Mouse (Mus musculus): Measurements from ENCODE around the gene Cenpv. TPM values are rescaled to one million over a fixed set of nuclear protein-coding genes. Genes with fewer than 3 reads are reported as not detected.

The Cenpv gene
- total and polyA plus RNA-seq, 3 experiments = 149 to 2,878 (median 178) TPM

DNA sequence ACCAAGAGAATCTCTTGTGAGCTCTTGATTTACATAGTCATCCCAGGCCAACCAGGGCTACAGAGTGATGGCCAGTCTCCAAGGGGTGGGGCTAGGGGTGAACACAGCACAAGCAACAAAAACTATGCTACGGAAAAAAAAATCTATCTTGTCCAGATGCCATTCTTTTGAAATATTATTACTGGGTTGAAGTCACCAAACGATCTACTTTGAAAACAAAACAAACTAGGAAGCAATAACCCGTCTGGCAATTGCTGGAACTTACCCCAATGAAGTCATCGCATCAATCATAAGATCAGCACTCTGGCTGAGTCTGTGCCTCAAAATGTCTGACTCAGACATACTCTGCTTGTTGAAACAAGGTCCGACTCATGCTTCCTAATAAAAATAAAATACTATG, 10.7 kb upstream of the Cenpv start (continued):
- no peak for TF ChIP-seq ZKSCAN1 (IDR thresholded peaks at IDR 0.05; ENCODE audit: low read depth, low read length)
- TF ChIP-seq CHD2 (IDR thresholded peaks at IDR 0.05; ENCODE audit: low read length) = no peak
- TF ChIP-seq TAL1 (IDR thresholded peaks at IDR 0.05; ENCODE audit: low read length) = no peak
- no peak for TF ChIP-seq MAX (IDR thresholded peaks at IDR 0.05; ENCODE audit: low read length)
- TF ChIP-seq TCF12 (IDR thresholded peaks at IDR 0.05; ENCODE audit: low read depth, low read length) = no peak
- no peak for TF ChIP-seq CHD1 (IDR thresholded peaks at IDR 0.05; ENCODE audit: low read depth, low read length)

DNA sequence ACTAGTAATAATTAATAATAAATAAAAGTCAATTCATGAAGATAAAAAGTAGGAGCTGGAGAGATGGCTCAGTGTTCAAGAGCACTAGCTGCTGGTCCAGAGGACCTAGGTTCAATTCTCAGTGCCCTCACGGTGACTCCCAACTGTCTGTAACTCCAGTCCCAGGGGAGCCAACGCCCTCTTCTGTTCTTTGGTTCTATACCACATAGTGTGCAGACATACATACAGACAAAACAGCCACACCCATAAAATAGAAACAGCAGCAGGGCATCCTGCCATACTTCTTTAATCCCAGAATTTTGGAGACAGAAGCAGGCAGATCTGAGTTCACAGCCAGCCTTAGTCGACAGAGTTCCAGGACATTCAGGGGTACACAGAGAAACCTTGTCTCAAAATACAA, 4.9 kb upstream of the Cenpv start:
- Histone ChIP-seq H3K79me2 (ENCODE audit: control insufficient read depth, insufficient read depth, low read length, poor library complexity) (peaks cover 6% of the 10 kb centered on the region), H3K27me3 (ENCODE audit: control insufficient read depth in 1 of 2, insufficient read depth in 2 of 2, low read length in 2 of 2) (no peaks in the 10 kb centered on the region), H3K4me3 (ENCODE audit: control insufficient read depth in 1 of 2, insufficient read depth in 1 of 2, low read depth in 2 of 2, low read length in 2 of 2) (no peak overlapping the region), H3K36me3 (ENCODE audit: control insufficient read depth in 1 of 2, insufficient read depth in 2 of 2, low read length in 2 of 2) (peaks cover 0 to 7% of the 10 kb centered on the region in 2 experiments; a peak in 2 of 4 replicates), H3K9me3 (replicated peaks; ENCODE audit: insufficient read depth, low read length) (no peaks in the 10 kb centered on the region), H3K4me1 (ENCODE audit: control insufficient read depth in 1 of 2, insufficient read depth in 2 of 2, low read length in 2 of 2) (peaks cover 6 to 7% of the 10 kb centered on the region in 2 experiments), H3K9ac (ENCODE audit: control insufficient read depth, low read depth, low read length, poor library complexity, severe bottlenecking) (no peak overlapping the region), H3K27ac (ENCODE audit: control insufficient read depth, low read depth, low read length) (no peak overlapping the region)
- DNase-seq (ENCODE audit: low read depth, low spot score) = peak; percentile 50
- TF ChIP-seq MAZ (IDR thresholded peaks at IDR 0.05; ENCODE audit: low read depth, low read length) (no peak), BHLHE40 (IDR thresholded peaks at IDR 0.05; ENCODE audit: borderline replicate concordance, low read depth, low read length) (no peak), TCF12 (IDR thresholded peaks at IDR 0.05; ENCODE audit: low read depth, low read length) (0 out of 2 replicates have a peak, but pooled peaks have one; percentile 12), MXI1 (IDR thresholded peaks at IDR 0.05; ENCODE audit: low read depth, low read length) (0 out of 2 replicates have a peak, but pooled peaks have one; percentile 23), SIN3A (IDR thresholded peaks at IDR 0.05; ENCODE audit: low read length) (peak; percentile 19; the same call in 1 of the 2 replicates), EP300 (IDR thresholded peaks at IDR 0.05; ENCODE audit: low read depth in 1 of 2, low read length in 2 of 2) (no peak)

DNA sequence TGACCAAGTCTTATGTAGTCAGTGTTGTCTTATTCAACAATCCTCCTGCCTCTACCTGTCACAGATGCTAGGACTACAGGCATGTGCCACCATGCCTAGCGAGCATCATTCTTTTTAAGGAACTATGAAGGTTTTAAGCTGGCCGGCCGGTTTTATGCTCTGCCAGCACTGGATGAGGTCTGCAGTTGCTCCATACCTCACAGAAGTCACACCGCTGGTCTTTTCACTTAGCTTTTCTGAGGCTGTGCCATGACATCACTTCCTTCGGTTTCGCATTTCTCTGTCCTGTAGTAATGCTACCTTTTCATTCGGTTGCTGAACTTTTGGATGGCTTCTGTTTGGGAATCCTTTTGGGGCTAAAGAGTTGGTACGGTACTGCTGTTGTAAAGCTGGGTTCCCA, 2.5 kb upstream of the Cenpv start:
- peaks cover 0 to 15% of the 10 kb centered on the region in 2 experiments; a peak in 2 of 4 replicates for H3K36me3 ChIP-seq (ENCODE audit: control insufficient read depth in 1 of 2, insufficient read depth in 2 of 2, low read length in 2 of 2)
- H3K9ac ChIP-seq (ENCODE audit: control insufficient read depth, low read depth, low read length, poor library complexity, severe bottlenecking) = no peak overlapping the region
- no peak overlapping the region for H3K4me3 ChIP-seq (ENCODE audit: control insufficient read depth in 1 of 2, insufficient read depth in 1 of 2, low read depth in 2 of 2, low read length in 2 of 2)
- no peak for DNase-seq (ENCODE audit: low read depth, low spot score)
- H3K4me1 ChIP-seq (ENCODE audit: control insufficient read depth in 1 of 2, insufficient read depth in 2 of 2, low read length in 2 of 2) = peaks cover 6 to 10% of the 10 kb centered on the region in 2 experiments
- no peak overlapping the region for H3K27ac ChIP-seq (ENCODE audit: control insufficient read depth, low read depth, low read length)
- H3K79me2 ChIP-seq (ENCODE audit: control insufficient read depth, insufficient read depth, low read length, poor library complexity) = peaks cover 25% of the 10 kb centered on the region
- no peaks in the 10 kb centered on the region for H3K27me3 ChIP-seq (ENCODE audit: control insufficient read depth in 1 of 2, insufficient read depth in 2 of 2, low read length in 2 of 2)
- TF ChIP-seq GATA1 (IDR thresholded peaks at IDR 0.05; ENCODE audit: low read depth, low read length) (no peak), CHD1 (IDR thresholded peaks at IDR 0.05; ENCODE audit: low read depth, low read length) (no peak), GABPA (IDR thresholded peaks at IDR 0.05; ENCODE audit: low read depth, low read length) (no peak), RCOR1 (IDR thresholded peaks at IDR 0.05; ENCODE audit: low read depth, low read length) (no peak), SMC3 (IDR thresholded peaks at IDR 0.05; ENCODE audit: low read depth, low read length) (no peak), MYB (IDR thresholded peaks at IDR 0.05; ENCODE audit: low read depth, low read length) (no peak), E2F4 (IDR thresholded peaks at IDR 0.05; ENCODE audit: borderline replicate concordance, low read depth, low read length) (no peak)
- H3K9me3 ChIP-seq (replicated peaks; ENCODE audit: insufficient read depth, low read length) = no peaks in the 10 kb centered on the region

All from MEL (cell line).